Mouse (Mus musculus) heart, adult 8-10 months (tissue): ENCODE measurements at regions not wholly inside any gene's neighbourhood (a gene's known extent, or its start where the extent isn't known, plus 50 kb on each side); places are given as distances from the start of the nearest gene placed in this dataset.

Experiments used
- DNase-seq: peaks from one replicate; pipeline ENCODE4 v3.0.0; 2022; ENCODE audit warnings: low spot score

DNA sequence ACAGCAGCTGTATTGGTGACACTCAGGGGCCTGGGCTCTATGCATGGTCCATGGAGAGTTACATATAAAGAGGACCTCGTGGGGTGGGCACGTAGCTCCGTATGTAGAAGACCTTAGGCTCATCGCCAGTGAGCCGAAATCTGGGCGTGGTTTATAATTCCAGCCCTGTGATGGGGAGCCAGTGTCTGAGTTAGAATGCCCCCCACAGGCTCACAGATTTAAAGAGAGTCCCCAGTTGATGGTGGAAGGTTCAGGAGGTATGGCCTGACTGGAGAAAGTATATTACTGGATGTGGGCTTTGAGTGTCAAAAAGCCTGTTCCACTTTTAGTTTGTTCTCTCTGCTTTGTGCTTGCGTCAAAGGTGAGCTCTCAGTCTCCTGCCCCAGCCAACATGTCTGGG lies 54.8 kb downstream of the 1700122O11Rik start:
- DNase-seq = no peak

DNA sequence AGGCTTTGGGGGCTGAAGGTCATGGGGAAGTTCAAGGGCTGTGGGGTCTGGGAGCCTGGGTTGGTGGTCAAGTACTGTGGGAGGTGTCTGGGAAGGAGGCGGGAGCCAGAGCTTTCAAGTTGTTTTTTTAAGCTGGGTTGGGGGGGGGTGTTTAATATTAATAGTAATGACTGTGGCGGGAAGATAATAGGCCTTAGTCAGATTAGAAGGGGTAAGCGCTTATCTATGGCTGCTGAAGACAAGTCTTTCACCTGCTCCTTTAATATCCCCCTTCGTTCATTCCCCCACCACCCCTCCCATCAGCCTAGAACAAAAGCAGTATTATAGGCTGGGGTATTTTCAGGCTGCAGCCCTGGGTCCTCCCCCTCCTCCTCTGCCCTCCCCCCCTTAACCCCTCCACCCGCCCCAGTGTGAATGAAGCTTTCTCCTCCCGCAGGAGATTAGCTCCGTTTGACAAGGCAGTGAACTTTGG lies 56.5 kb downstream of the 1700122O11Rik start:
- no peak for DNase-seq

DNA sequence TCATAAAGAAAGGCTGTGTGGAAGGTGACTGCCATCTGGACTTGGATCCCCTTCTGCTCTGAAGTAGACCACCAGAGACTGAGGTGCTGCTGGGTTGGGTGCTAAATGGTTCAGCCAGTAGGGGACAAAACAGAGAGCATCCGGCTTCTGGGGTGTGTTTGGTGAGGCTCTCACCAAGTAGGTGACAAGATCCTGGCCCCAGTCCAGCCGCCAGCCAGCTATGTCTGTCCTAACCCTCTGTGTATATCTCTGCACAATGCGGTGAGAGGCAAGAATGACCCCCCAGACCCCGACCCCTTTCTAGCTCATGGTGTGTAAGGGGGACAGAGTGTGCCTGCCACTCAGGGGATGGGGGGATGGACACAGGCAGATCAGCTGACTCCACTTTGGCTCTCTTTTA lies 54.8 kb upstream of the Foxp4 start:
- no peak for DNase-seq

DNA sequence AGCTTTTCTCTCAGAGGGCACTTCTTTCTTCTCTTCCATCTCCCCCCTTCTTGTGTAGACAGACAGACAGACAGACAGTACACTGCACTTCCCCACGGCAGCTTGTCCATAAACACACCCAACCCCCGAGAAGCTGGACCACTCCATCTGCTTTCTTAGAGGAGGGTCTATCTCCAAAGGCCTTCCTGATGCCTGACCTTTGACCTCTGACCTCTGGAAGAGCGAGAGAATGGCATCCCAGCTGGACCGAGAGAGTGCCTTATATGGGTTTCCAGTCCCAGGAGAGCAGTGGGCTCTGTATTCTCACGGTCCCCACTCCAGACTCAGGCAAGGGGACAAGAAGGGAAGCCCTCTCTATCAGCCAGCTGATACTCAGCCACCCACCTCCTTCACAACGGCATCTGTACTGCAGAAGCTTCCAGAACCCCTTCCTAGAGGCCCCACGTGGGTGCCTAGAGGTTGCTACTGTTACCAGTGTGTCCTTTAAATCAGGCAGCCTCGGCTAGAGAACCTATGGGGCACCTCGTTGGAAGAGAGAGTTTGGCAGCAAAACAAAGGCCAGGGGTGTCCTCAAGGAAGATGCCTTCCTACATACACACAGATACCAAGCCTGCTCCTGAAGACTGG lies 54.1 kb upstream of the Foxp4 start:
- no peak for DNase-seq

GRCm38 (mm10) chr17:47978001-47978400 lies 53.6 kb upstream of the Foxp4 start:
- no peak for DNase-seq

DNA sequence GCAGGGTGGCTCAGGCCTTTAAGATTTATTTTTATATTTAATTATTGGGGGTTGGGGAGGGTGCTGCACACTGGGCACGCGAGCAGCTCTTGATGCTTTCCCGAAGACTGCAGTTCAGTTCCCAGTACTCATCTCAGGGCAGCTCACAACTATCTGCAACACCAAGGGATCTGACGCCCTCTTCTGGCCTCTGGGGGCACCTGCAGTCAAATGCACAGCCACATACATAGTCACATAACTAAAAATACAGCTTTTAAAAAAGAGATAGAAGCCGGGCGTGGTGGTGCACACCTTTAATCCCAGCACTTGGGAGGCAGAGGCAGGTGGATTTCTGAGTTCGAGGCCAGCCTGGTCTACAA lies 52.5 kb upstream of the Foxp4 start:
- DNase-seq = no peak

DNA sequence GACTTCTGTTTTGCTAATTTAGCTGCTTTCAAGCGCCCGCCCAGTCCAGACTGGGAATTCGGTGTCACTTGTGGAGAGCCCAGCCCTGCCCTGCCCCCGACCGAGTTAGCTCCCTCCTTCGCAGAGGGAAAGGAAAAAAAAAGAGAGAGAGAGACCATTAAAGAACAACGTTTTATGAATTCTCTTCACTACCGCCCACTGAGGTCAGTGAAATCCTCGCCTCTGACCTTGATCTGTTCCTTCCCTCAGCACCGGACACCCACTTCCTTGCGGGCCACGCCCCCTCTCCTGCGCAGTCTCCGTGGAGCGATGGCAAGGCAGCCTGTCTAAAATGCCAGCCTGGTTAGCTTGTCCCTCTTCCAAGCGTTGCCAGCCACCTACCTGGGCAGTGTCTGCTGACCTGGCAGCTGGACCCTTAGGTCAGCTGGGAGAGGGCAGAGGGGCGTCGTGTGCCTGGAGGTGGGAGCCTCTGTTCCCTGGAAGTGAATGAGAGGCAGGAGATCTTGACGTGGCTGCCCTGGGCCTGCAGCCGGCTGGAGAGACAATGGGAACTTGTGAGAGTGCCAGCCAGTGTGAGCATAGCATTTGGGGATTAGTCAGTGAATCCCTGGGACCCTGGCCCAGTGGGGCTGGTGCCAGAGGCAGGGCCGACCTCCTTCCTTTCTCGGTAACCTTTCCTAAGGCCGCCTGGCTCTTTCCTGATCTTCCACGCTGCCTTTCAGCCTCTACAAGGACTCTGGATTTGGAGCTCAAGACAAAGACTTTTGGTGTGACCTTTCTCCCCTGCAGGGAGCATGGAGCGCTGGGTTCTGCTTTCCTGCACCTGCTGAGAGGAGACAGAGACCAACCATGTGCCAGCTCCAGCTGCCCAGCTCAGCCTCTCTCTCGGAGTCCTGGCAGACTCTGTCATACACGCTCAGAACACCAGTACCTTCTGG lies 51.9 kb upstream of the Foxp4 start:
- peak; percentile 62 for DNase-seq

GRCm38 (mm10) chr17:47975281-47976060 lies 51.0 kb upstream of the Foxp4 start:
- DNase-seq = no peak

DNA sequence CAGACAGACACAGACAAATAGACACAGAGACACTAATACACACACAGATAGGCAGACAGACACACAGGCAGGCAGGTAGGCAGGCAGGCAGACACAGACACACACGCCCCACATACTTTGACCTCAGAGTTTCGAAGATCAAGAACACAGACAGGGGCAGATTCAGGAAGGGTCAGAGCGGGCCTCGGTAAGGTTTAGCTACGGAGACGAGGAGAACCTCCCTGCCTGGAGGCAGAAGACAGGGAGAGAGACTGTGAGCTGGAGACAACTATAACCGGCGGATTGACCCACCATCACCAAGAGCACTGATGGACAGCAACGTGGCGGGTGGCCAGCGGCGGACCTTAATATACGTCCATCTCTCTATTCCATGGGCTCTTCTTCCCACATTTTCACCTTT lies 50.1 kb upstream of the Foxp4 start:
- DNase-seq = no peak
